Mouse (Mus musculus) embryo, embryonic 10.5 days (tissue): ENCODE measurements at regions not wholly inside any gene's neighbourhood (a gene's known extent, or its start where the extent isn't known, plus 50 kb on each side); places are given as distances from the start of the nearest gene placed in this dataset.

Source experiments
- DNase-seq: peaks from one replicate; pipeline ENCODE4 v3.0.0-alpha.2; 2015; ENCODE audit warnings: low spot score

- no peak for DNase-seq
Observed at GRCm38 (mm10) chr16:30735969-30736368, 136.4 kb downstream of the Fam43a start.

- DNase-seq = no peak
Observed at GRCm38 (mm10) chr16:30736662-30737326, 137.3 kb downstream of the Fam43a start.

GRCm38 (mm10) chr16:30737524-30737923 is 138.0 kb downstream of the Fam43a start:
- DNase-seq = no peak

- DNase-seq = no peak
Observed at GRCm38 (mm10) chr16:30739651-30740050, 140.1 kb downstream of the Fam43a start.

- DNase-seq = no peak
Observed at GRCm38 (mm10) chr16:30741192-30741591, 141.7 kb downstream of the Fam43a start.

- no peak for DNase-seq
Observed at GRCm38 (mm10) chr16:30742474-30742873, 143.0 kb downstream of the Fam43a start.

- no peak for DNase-seq
Observed at GRCm38 (mm10) chr16:30743566-30743965, 144.0 kb downstream of the Fam43a start.

GRCm38 (mm10) chr16:30744237-30744636 is 144.7 kb downstream of the Fam43a start:
- no peak for DNase-seq

- DNase-seq = peak; percentile 72
Observed at GRCm38 (mm10) chr16:30745598-30746181, 146.2 kb downstream of the Fam43a start.

- no peak for DNase-seq
Observed at GRCm38 (mm10) chr16:30746211-30746610, 146.7 kb downstream of the Fam43a start.

- DNase-seq = no peak
Observed at GRCm38 (mm10) chr16:30749841-30750240, 150.3 kb downstream of the Fam43a start.

- no peak for DNase-seq
Observed at GRCm38 (mm10) chr16:30755771-30756170, 156.2 kb downstream of the Fam43a start.

- DNase-seq = no peak
Observed at GRCm38 (mm10) chr16:30756678-30757077, 157.2 kb downstream of the Fam43a start.

- no peak for DNase-seq
Observed at GRCm38 (mm10) chr16:30757556-30757955, 158.0 kb downstream of the Fam43a start.

- no peak for DNase-seq
Observed at GRCm38 (mm10) chr16:30758041-30758440, 158.5 kb downstream of the Fam43a start.

- DNase-seq = no peak
Observed at GRCm38 (mm10) chr16:30759503-30759902, 160.0 kb downstream of the Fam43a start.

- no peak for DNase-seq
Observed at GRCm38 (mm10) chr16:30761201-30761710, 161.7 kb downstream of the Fam43a start.

GRCm38 (mm10) chr16:30762898-30763595 is 163.5 kb downstream of the Fam43a start:
- DNase-seq = no peak

GRCm38 (mm10) chr16:30765591-30765990 is 166.1 kb downstream of the Fam43a start:
- no peak for DNase-seq

- peak; percentile 33 for DNase-seq
Observed at GRCm38 (mm10) chr16:30769007-30769442, 169.5 kb downstream of the Fam43a start.

- DNase-seq = no peak
Observed at GRCm38 (mm10) chr16:30769467-30769866, 169.9 kb downstream of the Fam43a start.

- no peak for DNase-seq
Observed at GRCm38 (mm10) chr16:30772802-30773201, 173.3 kb downstream of the Fam43a start.
